Mouse (Mus musculus): ENCODE measurements at regions not wholly inside any gene's neighbourhood (a gene's known extent, or its start where the extent isn't known, plus 50 kb on each side); places are given as distances from the start of the nearest gene placed in this dataset.
A peak's percentile ranks its signal among the peaks of the same experiment; 100 is the strongest.

DNA sequence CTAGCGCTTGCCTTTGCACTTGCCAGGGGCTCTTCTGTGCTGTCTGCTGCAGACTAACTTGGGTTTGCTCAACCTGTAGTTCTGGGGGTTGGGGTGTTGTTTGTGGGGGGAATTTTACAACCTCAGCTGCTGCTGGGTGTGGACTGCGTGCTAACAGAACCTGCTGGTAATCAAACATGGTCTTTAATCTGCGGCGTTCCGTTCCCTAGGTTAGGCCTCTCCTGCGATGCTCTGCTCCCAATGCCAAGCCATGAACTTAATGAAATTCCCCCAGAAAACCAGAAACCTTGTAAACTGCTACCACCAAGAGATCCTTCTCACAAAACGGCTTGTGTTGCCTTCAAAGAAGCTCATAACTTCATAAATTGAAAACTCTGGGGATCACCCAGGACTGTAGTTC, 262.9 kb upstream of the Gm12728 start:
- H3K4me1 ChIP-seq (replicated peaks): peaks cover 25% of the 10 kb centered on the region
- WGBS: 25% methylated on average over 7 of the region's 7 CpGs
- no peaks in the 10 kb centered on the region for H3K36me3 ChIP-seq
- H3K27ac ChIP-seq: peak overlapping the region; percentile 70; the same call in 1 of the 2 replicates
- H3K9ac ChIP-seq (replicated peaks): no peak overlapping the region
- H3K27me3 ChIP-seq: no peaks in the 10 kb centered on the region
- peak; percentile 71 for ATAC-seq (ENCODE audit: insufficient number of reproducible peaks, insufficient read depth, low FRiP score, low TSS enrichment, low read depth)
- H3K4me3 ChIP-seq (replicated peaks): no peak overlapping the region
- H3K9me3 ChIP-seq: no peaks in the 10 kb centered on the region
- H3K4me2 ChIP-seq: no peak overlapping the region

GRCm38 (mm10) chr4:105527316-105527715, 262.4 kb upstream of the Gm12728 start:
- Histone ChIP-seq H3K27me3 (no peaks in the 10 kb centered on the region), H3K9ac (replicated peaks) (no peak overlapping the region), H3K36me3 (no peaks in the 10 kb centered on the region), H3K4me2 (no peak overlapping the region), H3K4me1 (replicated peaks) (peaks cover 31% of the 10 kb centered on the region), H3K4me3 (replicated peaks) (no peak overlapping the region), H3K9me3 (no peaks in the 10 kb centered on the region), H3K27ac (peak overlapping the region; percentile 80)
- 65% methylated on average over 3 of the region's 3 CpGs for WGBS
- ATAC-seq (ENCODE audit: insufficient number of reproducible peaks, insufficient read depth, low FRiP score, low TSS enrichment, low read depth): no peak

DNA sequence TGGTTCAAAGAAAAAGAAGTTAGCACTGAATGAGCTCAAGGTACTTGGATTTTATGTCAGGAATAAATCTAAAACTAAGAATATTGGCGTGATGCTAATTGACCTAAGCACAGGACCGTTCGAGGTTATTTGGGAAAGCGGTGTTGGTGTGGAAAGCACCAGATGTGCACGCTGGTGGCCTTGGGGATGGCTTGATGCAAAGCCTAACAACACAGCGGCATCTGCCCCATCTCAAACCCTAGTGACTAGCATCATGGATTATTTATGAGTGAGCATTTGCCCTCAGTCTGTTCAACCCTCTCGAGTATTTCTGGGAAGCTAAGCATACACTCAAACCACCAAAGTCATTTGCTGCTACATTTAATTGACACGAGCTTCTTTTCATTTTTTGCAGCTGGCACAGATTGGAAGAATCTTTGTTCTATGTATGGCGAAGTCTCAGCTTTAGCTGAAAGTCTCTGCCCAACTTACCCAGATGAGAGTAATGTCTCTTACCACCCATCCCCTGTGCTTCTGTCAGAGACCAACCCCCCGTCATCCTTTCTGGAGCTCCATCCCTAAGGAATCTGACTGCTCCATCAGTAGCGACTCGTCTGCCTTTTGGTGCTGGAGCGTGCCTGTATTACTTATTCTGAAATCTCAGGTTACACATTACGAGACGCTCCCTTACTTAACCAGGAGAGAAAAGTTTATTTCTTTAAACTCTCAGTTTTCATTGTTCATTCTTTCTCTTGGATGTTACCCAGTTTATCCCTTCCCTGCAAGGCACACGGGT, 257.8 kb upstream of the Gm12728 start:
- Histone ChIP-seq H3K27me3 (no peaks in the 10 kb centered on the region), H3K36me3 (no peaks in the 10 kb centered on the region), H3K4me1 (replicated peaks) (peaks cover 18% of the 10 kb centered on the region), H3K9ac (replicated peaks) (no peak overlapping the region), H3K4me2 (no peak overlapping the region), H3K4me3 (replicated peaks) (no peak overlapping the region), H3K27ac (no peak overlapping the region), H3K9me3 (no peaks in the 10 kb centered on the region)
- 54% methylated on average over 16 of the region's 16 CpGs for WGBS
- no peak for ATAC-seq (ENCODE audit: insufficient number of reproducible peaks, insufficient read depth, low FRiP score, low TSS enrichment, low read depth)

DNA sequence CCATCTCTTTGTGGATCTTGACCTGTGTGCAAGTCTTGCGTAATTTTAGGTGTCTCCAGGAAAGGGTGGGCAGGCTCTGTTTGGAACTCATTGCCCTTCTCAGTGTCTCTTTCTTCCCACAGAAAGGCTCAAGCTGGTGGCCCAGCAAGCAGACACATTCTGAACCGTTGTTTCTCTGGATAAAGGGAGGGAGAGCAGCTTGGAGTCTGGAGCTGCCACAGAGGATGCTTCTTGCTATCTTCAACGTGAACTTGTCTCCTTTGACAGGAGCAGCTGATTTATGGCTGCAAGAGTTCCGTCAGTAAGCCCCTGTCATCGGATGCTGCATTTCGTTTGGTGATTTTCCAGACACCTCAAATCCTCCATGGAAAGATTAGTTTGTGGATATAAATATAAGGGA, 254.2 kb upstream of the Gm12728 start:
- no peak overlapping the region for H3K27ac ChIP-seq
- H3K9me3 ChIP-seq: no peaks in the 10 kb centered on the region
- no peak overlapping the region for H3K9ac ChIP-seq (replicated peaks)
- H3K4me2 ChIP-seq: no peak overlapping the region
- H3K4me1 ChIP-seq (replicated peaks): peaks cover 14% of the 10 kb centered on the region
- no peak overlapping the region for H3K4me3 ChIP-seq (replicated peaks)
- WGBS: 60% methylated on average over 6 of the region's 6 CpGs
- ATAC-seq (ENCODE audit: insufficient number of reproducible peaks, insufficient read depth, low FRiP score, low TSS enrichment, low read depth): no peak
- H3K36me3 ChIP-seq: no peaks in the 10 kb centered on the region
- H3K27me3 ChIP-seq: no peaks in the 10 kb centered on the region

DNA sequence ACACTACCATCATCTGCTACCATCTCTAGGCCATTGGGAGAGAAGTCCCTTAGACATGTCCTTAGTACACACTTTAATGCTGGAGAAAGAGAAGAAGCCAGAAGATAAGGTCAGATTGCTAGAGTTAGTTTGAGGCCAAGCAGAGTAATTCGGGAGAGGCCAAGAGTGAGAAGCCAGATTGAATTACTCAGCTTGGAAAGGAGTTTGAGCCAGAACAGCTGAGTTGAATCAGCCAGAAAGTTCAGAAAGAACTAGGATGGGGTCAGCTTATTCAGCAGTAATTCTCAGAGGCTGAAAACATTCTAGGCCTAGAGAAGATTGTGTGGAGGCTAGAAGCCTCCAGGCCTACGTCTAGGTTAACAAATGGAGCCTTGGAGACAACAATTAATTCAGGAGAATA, 244.2 kb upstream of the Gm12728 start:
- Histone ChIP-seq H3K36me3 (no peaks in the 10 kb centered on the region), H3K4me3 (replicated peaks) (no peak overlapping the region), H3K9ac (replicated peaks) (no peak overlapping the region), H3K4me1 (replicated peaks) (peaks cover 14% of the 10 kb centered on the region), H3K27me3 (no peaks in the 10 kb centered on the region), H3K9me3 (peaks cover 8% of the 10 kb centered on the region; the same call in 1 of the 2 replicates), H3K27ac (no peak overlapping the region), H3K4me2 (no peak overlapping the region)
- WGBS: 86% methylated on average over 2 of the region's 2 CpGs
- no peak for ATAC-seq (ENCODE audit: insufficient number of reproducible peaks, insufficient read depth, low FRiP score, low TSS enrichment, low read depth)

GRCm38 (mm10) chr4:105549744-105550440, 239.8 kb upstream of the Gm12728 start:
- peaks cover 6% of the 10 kb centered on the region; the same call in 1 of the 2 replicates for H3K9me3 ChIP-seq
- no peak overlapping the region for H3K4me3 ChIP-seq (replicated peaks)
- H3K27me3 ChIP-seq: no peaks in the 10 kb centered on the region
- H3K9ac ChIP-seq (replicated peaks): no peak overlapping the region
- H3K36me3 ChIP-seq: no peaks in the 10 kb centered on the region
- 41% methylated on average over 7 of the region's 7 CpGs for WGBS
- peaks cover 16% of the 10 kb centered on the region for H3K4me1 ChIP-seq (replicated peaks)
- H3K4me2 ChIP-seq: no peak overlapping the region
- peak overlapping the region; percentile 51; the same call in 1 of the 2 replicates for H3K27ac ChIP-seq
- no peak for ATAC-seq (ENCODE audit: insufficient number of reproducible peaks, insufficient read depth, low FRiP score, low TSS enrichment, low read depth)

DNA sequence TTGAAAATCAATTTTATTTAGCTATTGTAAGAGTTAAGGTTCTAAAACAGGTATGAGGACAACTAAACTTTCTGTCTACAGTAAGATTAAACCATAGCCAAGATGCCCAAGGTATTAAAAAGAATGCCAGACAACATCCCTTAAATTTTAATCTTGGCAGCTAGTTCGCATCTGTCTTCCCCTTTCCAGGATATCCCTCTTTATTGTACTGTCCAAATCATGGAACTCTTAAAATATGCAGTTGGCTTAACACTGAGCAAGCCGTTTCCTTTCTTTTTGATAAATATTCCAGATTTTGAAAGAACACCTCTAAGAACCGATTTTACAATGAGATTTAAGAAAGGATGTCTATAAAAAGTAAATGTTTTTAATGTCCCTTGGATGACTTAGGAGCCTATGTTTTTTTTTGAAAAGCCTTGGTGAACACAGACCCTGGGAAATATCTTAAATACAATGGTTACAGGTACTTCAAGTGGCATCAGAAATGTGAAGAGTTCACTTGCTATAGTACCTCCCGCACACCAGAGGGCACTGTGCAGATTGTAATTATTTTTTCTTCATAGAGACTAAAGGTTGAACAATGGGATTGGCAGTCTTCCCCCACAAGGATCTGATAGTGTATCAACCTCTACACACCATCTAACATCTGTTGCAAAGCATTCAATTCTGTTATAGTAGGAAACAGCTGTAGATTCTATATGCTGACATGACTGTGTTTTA, 237.5 kb upstream of the Gm12728 start:
- 91% methylated on average over 4 of the region's 4 CpGs for WGBS
- no peaks in the 10 kb centered on the region; the same call in 1 of the 2 replicates for H3K27me3 ChIP-seq
- H3K36me3 ChIP-seq: no peaks in the 10 kb centered on the region
- H3K27ac ChIP-seq: no peak overlapping the region
- no peak overlapping the region for H3K4me3 ChIP-seq (replicated peaks)
- ATAC-seq (ENCODE audit: insufficient number of reproducible peaks, insufficient read depth, low FRiP score, low TSS enrichment, low read depth): no peak
- peaks cover 16% of the 10 kb centered on the region for H3K4me1 ChIP-seq (replicated peaks)
- no peak overlapping the region for H3K4me2 ChIP-seq
- no peaks in the 10 kb centered on the region for H3K9me3 ChIP-seq
- no peak overlapping the region for H3K9ac ChIP-seq (replicated peaks)

DNA sequence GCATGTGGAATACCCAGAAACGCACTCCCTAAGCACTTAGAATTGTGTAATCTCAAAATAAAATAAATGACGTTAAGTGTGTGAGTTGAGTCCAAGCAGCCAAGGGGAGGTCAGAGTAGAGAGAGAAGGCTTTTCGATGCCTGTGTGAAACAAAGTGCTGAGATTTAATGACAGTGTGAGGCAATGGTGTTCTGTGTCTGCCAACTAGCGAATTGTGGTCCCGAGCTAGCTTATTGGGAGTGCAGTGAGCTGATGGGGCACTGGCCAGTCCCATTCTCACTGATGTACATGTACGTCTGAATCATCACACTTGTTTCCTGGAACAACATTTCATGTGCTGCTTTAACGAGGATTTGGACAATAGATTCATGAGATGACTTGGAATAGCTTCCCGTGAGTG, 234.7 kb upstream of the Gm12728 start:
- Histone ChIP-seq H3K4me1 (replicated peaks) (peaks cover 12% of the 10 kb centered on the region), H3K9me3 (no peaks in the 10 kb centered on the region), H3K9ac (replicated peaks) (no peak overlapping the region), H3K27me3 (no peaks in the 10 kb centered on the region; the same call in 1 of the 2 replicates), H3K4me2 (no peak overlapping the region), H3K36me3 (no peaks in the 10 kb centered on the region), H3K4me3 (replicated peaks) (no peak overlapping the region), H3K27ac (no peak overlapping the region)
- WGBS: 86% methylated on average over 8 of the region's 8 CpGs
- ATAC-seq (ENCODE audit: insufficient number of reproducible peaks, insufficient read depth, low FRiP score, low TSS enrichment, low read depth): no peak

GRCm38 (mm10) chr4:105555941-105556340, 233.7 kb upstream of the Gm12728 start:
- Histone ChIP-seq H3K36me3 (no peaks in the 10 kb centered on the region), H3K9ac (replicated peaks) (no peak overlapping the region), H3K9me3 (no peaks in the 10 kb centered on the region), H3K4me3 (replicated peaks) (no peak overlapping the region), H3K4me2 (no peak overlapping the region), H3K27me3 (no peaks in the 10 kb centered on the region; the same call in 1 of the 2 replicates), H3K27ac (no peak overlapping the region), H3K4me1 (replicated peaks) (peaks cover 8% of the 10 kb centered on the region)
- ATAC-seq (ENCODE audit: insufficient number of reproducible peaks, insufficient read depth, low FRiP score, low TSS enrichment, low read depth): no peak
- WGBS: 96% methylated on average over 3 of the region's 3 CpGs

- Histone ChIP-seq H3K36me3 (no peaks in the 10 kb centered on the region), H3K4me2 (no peak overlapping the region), H3K4me3 (replicated peaks) (no peak overlapping the region), H3K9ac (replicated peaks) (no peak overlapping the region), H3K9me3 (no peaks in the 10 kb centered on the region), H3K27ac (no peak overlapping the region), H3K4me1 (replicated peaks) (peaks cover 7% of the 10 kb centered on the region), H3K27me3 (no peaks in the 10 kb centered on the region; the same call in 1 of the 2 replicates)
- ATAC-seq (ENCODE audit: insufficient number of reproducible peaks, insufficient read depth, low FRiP score, low TSS enrichment, low read depth): no peak
- 93% methylated on average over 2 of the region's 2 CpGs for WGBS
These were observed 232.3 kb upstream of the Gm12728 start for GRCm38 (mm10) chr4:105557396-105557795.

- H3K9ac ChIP-seq (replicated peaks): no peak overlapping the region
- no peaks in the 10 kb centered on the region for H3K36me3 ChIP-seq
- no peaks in the 10 kb centered on the region; the same call in 1 of the 2 replicates for H3K27me3 ChIP-seq
- no peak overlapping the region for H3K27ac ChIP-seq
- WGBS: 47% methylated on average over 3 of the region's 3 CpGs
- no peak for ATAC-seq (ENCODE audit: insufficient number of reproducible peaks, insufficient read depth, low FRiP score, low TSS enrichment, low read depth)
- peaks cover 7% of the 10 kb centered on the region for H3K4me1 ChIP-seq (replicated peaks)
- no peak overlapping the region for H3K4me2 ChIP-seq
- H3K9me3 ChIP-seq: no peaks in the 10 kb centered on the region
- no peak overlapping the region for H3K4me3 ChIP-seq (replicated peaks)
These were observed 229.6 kb upstream of the Gm12728 start for GRCm38 (mm10) chr4:105560055-105560454.
